Mouse (Mus musculus): ENCODE results near the gene Arfgap1. TPM values are rescaled to one million over a fixed set of nuclear protein-coding genes. Genes with fewer than 3 reads are reported as not detected.

The Arfgap1 gene
- polyA plus RNA-seq (2012; rRNA removed) (161 and 169 TPM in 2 replicates), polyA plus RNA-seq (2014; fragmentation: Nextera tagmentation; extraction: Ambion mirVana) (102 and 105 TPM in 2 replicates)

- H3K4me3 ChIP-seq (replicated peaks; ENCODE audit: low read length), result peak within 1 kb of the TSS; percentile 91
- peaks cover 31% of the 10 kb centered on the region for H3K36me3 ChIP-seq (ENCODE audit: control insufficient read depth, insufficient read depth, low read length)
- no peaks in the 10 kb centered on the region for H3K27me3 ChIP-seq (ENCODE audit: control insufficient read depth, insufficient read depth, low read length)
- peaks cover 5% of the 10 kb centered on the region; the same call in 1 of the 2 replicates for H3K4me1 ChIP-seq (ENCODE audit: control insufficient read depth, insufficient read depth, low read length)
- peak within 1 kb of the TSS; percentile 96 for H3K9ac ChIP-seq (ENCODE audit: low read depth, low read length, severe bottlenecking)
- peak; percentile 91 for ATAC-seq (ENCODE audit: low FRiP score, low read depth)
- H3K9me3 ChIP-seq (ENCODE audit: control insufficient read depth, low read length), result no peaks in the 10 kb centered on the region
- H3K4me2 ChIP-seq (replicated peaks; ENCODE audit: low read depth, low read length, severe bottlenecking), result peak within 1 kb of the TSS; percentile 72
- H3K27ac ChIP-seq (replicated peaks; ENCODE audit: low read depth, low read length), result peak within 1 kb of the TSS; percentile 78
- WGBS, result 2% methylated on average over 54 of the region's 57 CpGs
- TF ChIP-seq POLR2A (IDR thresholded peaks at IDR 0.05; ENCODE audit: borderline replicate concordance, extremely low read depth, insufficient read depth, insufficient read length), result peak; percentile 55; the same call in 1 of the 2 replicates
- peak; percentile 92 for DNase-seq (ENCODE audit: low spot score)
Measured at GRCm38 (mm10) chr2:180967010-180967763, at the start of gene Arfgap1. Gene Arfgap1 (plus strand): TSS chr2:180967225.

- Histone ChIP-seq H3K4me3 (replicated peaks; ENCODE audit: low read length) (peak overlapping the region; percentile 98), H3K27ac (replicated peaks; ENCODE audit: low read depth, low read length) (peak overlapping the region; percentile 65), H3K9ac (ENCODE audit: low read depth, low read length, severe bottlenecking) (peak overlapping the region; percentile 98), H3K27me3 (ENCODE audit: control insufficient read depth, insufficient read depth, low read length) (no peaks in the 10 kb centered on the region), H3K36me3 (ENCODE audit: control insufficient read depth, insufficient read depth, low read length) (peaks cover 33% of the 10 kb centered on the region), H3K9me3 (ENCODE audit: control insufficient read depth, low read length) (no peaks in the 10 kb centered on the region), H3K4me2 (replicated peaks; ENCODE audit: low read depth, low read length, severe bottlenecking) (peak overlapping the region; percentile 67), H3K4me1 (ENCODE audit: control insufficient read depth, insufficient read depth, low read length) (peaks cover 10% of the 10 kb centered on the region)
- under 1% methylated on average over 54 of the region's 61 CpGs for WGBS
- DNase-seq (ENCODE audit: low spot score) (no peak), ATAC-seq (ENCODE audit: low FRiP score, low read depth) (peak; percentile 35)
- no peak for TF ChIP-seq POLR2A (IDR thresholded peaks at IDR 0.05; ENCODE audit: borderline replicate concordance, extremely low read depth, insufficient read depth, insufficient read length)
Measured at GRCm38 (mm10) chr2:180919913-180920809, 46.9 kb upstream of the Arfgap1 start.

- Histone ChIP-seq H3K9ac (ENCODE audit: low read depth, low read length, severe bottlenecking) (peak within 1 kb of the TSS; percentile 98), H3K9me3 (ENCODE audit: control insufficient read depth, low read length) (no peaks in the 10 kb centered on the region), H3K27ac (replicated peaks; ENCODE audit: low read depth, low read length) (peak within 1 kb of the TSS; percentile 65), H3K4me3 (replicated peaks; ENCODE audit: low read length) (peak within 1 kb of the TSS; percentile 98), H3K4me2 (replicated peaks; ENCODE audit: low read depth, low read length, severe bottlenecking) (peak within 1 kb of the TSS; percentile 67), H3K4me1 (ENCODE audit: control insufficient read depth, insufficient read depth, low read length) (peaks cover 10% of the 10 kb centered on the region), H3K27me3 (ENCODE audit: control insufficient read depth, insufficient read depth, low read length) (no peaks in the 10 kb centered on the region), H3K36me3 (ENCODE audit: control insufficient read depth, insufficient read depth, low read length) (peaks cover 26% of the 10 kb centered on the region)
- WGBS, result under 1% methylated on average over 36 of the region's 56 CpGs
- DNase-seq (ENCODE audit: low spot score) (peak; percentile 96), ATAC-seq (ENCODE audit: low FRiP score, low read depth) (peak; percentile 97)
- 0 out of 2 replicates have a peak, but pooled peaks have one; percentile 51 for TF ChIP-seq POLR2A (IDR thresholded peaks at IDR 0.05; ENCODE audit: borderline replicate concordance, extremely low read depth, insufficient read depth, insufficient read length)
Measured at GRCm38 (mm10) chr2:180920810-180921400, 46.1 kb upstream of the Arfgap1 start, which contains the start of gene Ythdf1. Gene Ythdf1 (minus strand): TSS chr2:180920949.

- WGBS, result 92% methylated on average over 6 of the region's 6 CpGs
- no peak for ATAC-seq (ENCODE audit: low FRiP score, low read depth)
- DNase-seq (ENCODE audit: low spot score), result no peak
- H3K4me1 ChIP-seq (ENCODE audit: control insufficient read depth, insufficient read depth, low read length), result peaks cover 7% of the 10 kb centered on the region
- no peak overlapping the region for H3K9ac ChIP-seq (ENCODE audit: low read depth, low read length, severe bottlenecking)
- no peak overlapping the region for H3K27ac ChIP-seq (replicated peaks; ENCODE audit: low read depth, low read length)
- no peaks in the 10 kb centered on the region for H3K27me3 ChIP-seq (ENCODE audit: control insufficient read depth, insufficient read depth, low read length)
- H3K4me2 ChIP-seq (replicated peaks; ENCODE audit: low read depth, low read length, severe bottlenecking), result no peak overlapping the region
- no peak for TF ChIP-seq POLR2A (IDR thresholded peaks at IDR 0.05; ENCODE audit: borderline replicate concordance, extremely low read depth, insufficient read depth, insufficient read length)
- peaks cover 11% of the 10 kb centered on the region for H3K36me3 ChIP-seq (ENCODE audit: control insufficient read depth, insufficient read depth, low read length)
- no peaks in the 10 kb centered on the region for H3K9me3 ChIP-seq (ENCODE audit: control insufficient read depth, low read length)
- no peak overlapping the region for H3K4me3 ChIP-seq (replicated peaks; ENCODE audit: low read length)
Measured at GRCm38 (mm10) chr2:180922739-180923138, 44.3 kb upstream of the Arfgap1 start.

Data from limb, embryonic 14.5 days (tissue).